Mouse (Mus musculus) right cerebral cortex, adult 18-20 months (tissue): ENCODE measurements around the gene Prrg4.
"Not testable (repeated sequence)": the region's sequence is repeated elsewhere in the genome, so short reads cannot be mapped to it uniquely, and the experiment has no call there.

Source experiments
- DNase-seq: peaks from one replicate; pipeline ENCODE4 v3.0.0; 2022; ENCODE audit warnings: mixed read lengths

Gene Prrg4

GRCm38 (mm10) chr2:104849276-104849990, at the start of gene Prrg4:
TSS of gene Prrg4 (minus strand) at chr2:104849876.
- DNase-seq, result peak; percentile 39

- DNase-seq, result peak; percentile 81
These were observed 38.3 kb upstream of the Prrg4 start for GRCm38 (mm10) chr2:104887882-104888566.

DNA sequence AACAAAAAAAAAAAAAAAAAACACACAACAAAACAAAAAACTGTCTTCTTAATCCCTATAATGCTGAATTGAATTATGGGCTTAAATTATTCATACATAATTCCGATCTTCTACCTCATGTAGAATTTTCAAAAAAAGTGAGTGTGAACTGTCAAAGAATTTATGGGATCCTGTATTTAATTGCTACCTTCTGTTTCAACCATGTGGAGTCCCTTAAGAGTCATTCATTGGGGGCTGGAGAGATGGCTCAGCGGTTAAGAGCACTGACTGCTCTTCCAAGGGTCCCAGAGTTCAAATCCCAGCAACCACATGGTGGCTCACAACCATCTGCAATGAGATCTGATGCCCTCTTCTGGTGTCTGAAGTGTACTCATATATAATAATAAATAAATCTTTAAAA, 37.7 kb upstream of the Prrg4 start:
- not testable (repeated sequence) for DNase-seq

GRCm38 (mm10) chr2:104886109-104886508, 36.4 kb upstream of the Prrg4 start:
- DNase-seq, result no peak

GRCm38 (mm10) chr2:104878794-104879193, 29.1 kb upstream of the Prrg4 start:
- no peak for DNase-seq

- DNase-seq, result no peak
These were observed 19.4 kb upstream of the Prrg4 start for GRCm38 (mm10) chr2:104869101-104869500.

DNA sequence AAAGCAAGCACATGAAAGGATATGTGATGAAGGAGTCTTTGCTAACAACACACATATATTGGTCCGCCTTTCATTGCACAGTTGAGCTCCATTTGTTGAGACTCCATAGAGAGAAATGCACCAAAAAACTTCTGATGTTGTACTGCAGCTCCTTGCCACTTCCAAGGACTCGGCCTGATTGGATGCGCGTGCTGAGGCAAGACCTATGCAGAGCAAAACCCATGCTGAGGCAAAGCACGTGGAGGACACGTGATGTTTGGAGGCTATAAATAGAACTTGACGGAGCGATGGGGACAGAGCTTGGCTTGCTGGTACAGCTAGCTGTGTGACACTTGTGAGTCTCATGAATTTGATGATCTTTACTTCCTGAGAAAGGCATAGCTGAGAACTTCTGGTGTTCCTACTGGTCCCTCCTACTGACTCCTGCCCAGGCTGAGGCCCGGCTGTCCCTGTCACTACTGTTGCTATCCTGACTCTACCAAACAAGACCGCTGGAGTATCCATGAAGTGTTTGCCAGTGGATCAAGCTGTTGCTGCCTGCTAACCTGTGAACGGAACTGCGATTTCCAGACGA, 17.7 kb upstream of the Prrg4 start, which contains the start of gene Ccdc73:
Ccdc73 (plus strand) TSS at position 524 of the 574 bp plus-strand sequence.
- no peak for DNase-seq

GRCm38 (mm10) chr2:104864176-104864860, 14.6 kb upstream of the Prrg4 start:
- DNase-seq, result no peak

- no peak for DNase-seq
These were observed 10.8 kb upstream of the Prrg4 start for GRCm38 (mm10) chr2:104860426-104860825.

DNA sequence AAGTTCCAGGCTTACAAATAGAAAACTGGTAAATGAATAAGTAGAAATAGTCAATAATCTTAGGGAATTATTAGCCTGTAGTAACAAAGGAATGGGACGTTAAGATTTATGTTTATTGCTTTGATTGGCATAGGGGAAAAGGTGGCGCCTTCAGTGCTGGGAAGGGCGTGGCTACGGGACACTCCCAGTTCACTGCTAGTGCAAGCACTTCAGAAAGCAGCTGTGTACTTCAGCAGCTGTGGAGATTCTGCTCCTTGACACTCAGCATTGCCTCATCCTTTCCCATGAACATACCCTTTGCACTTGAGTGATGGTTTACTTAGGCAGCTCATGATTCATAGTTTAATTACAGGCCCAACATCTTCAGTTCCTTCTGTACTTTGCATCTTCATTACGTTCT, 9.4 kb upstream of the Prrg4 start:
- DNase-seq, result no peak

GRCm38 (mm10) chr2:104858083-104858482, 8.4 kb upstream of the Prrg4 start:
- DNase-seq, result not testable (repeated sequence)

GRCm38 (mm10) chr2:104856218-104856617, 6.5 kb upstream of the Prrg4 start:
- DNase-seq, result no peak

GRCm38 (mm10) chr2:104855732-104856131, 6.1 kb upstream of the Prrg4 start:
- no peak for DNase-seq

- DNase-seq, result no peak
These were observed 5.2 kb upstream of the Prrg4 start for GRCm38 (mm10) chr2:104854836-104855235.

DNA sequence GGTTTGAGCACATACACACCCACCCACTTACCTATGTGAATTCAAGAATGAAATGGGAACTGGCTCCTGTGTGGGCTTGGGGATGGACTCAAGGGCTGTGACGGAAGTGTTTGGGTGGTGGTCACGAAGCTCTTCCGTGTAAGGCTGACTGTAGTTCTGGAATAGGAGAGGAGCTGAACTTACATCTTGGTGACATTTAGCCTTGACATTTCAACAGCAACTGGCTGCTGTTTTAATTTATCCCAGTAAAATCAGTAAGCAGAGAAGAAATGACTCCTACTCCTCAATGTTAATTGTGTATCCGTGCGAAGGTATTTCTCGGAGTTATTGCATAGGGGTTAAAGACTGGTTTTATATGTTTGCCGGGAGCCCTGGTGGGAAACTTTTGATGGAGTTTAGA, 2.9 kb upstream of the Prrg4 start:
- no peak for DNase-seq

DNA sequence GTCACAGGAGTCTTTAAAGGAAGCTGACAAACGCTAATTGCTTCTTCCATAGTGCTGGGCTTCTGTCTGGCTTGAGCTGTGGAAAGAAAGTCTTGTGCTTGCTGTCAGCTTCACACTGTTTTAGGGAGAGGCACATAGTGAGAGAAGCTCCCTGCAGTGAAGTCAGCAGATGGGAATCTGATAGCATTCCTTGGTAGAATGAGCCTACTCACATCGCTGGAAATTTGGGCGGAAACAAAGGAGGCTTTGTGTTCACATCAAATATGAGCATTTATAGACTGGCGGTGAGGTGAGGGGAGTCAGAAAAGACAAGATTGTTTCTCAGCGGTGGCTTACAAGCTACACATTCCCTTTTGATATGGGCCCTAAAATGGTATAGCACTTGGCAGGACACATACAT, 2.0 kb upstream of the Prrg4 start:
- no peak for DNase-seq

- no peak for DNase-seq
These were observed 299 bp upstream of the Prrg4 start for GRCm38 (mm10) chr2:104849991-104850359.

DNA sequence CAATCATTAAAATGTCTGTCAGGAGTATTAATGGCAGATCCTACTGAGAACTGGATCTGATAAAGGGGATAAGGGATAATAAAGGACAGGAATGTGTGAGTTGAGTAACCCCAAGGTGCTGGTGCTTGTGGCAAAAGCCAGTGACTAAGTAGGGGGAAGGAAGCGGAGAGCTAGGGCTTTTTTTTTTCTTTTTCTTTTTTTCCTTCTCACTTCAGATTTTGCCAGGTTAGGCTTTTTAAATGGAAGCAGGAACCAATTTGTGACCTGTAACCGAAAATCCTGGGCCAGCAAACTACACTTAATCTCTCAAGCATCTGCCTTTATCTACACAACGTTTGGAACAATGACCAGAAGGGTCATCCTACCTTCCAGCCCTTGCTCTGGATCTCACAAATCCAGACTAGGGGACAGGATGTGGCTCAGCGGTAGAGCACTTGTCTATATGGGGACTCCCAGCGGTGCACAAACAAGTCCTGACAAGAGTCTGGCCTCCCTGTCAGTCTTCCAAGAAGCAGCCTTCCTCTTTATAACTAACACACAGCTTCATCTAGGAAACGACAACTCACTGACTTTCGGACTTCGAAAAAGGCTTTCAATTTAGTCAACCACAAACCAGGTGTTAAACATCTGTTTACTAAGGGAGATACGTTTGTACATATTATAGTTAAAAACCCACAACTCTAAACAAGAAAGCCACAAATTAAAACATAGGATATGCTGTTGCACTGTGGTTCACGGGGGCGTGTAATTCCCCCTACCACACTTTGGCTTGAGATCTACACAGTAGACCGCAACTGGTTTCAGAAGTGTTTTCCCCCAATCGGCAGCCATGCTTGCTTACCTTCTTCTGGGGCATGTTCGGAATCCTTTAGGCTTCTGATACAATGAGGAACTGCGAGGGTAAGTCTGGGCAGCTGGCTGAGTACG, 1.2 kb downstream of the Prrg4 start:
- DNase-seq, result no peak

DNA sequence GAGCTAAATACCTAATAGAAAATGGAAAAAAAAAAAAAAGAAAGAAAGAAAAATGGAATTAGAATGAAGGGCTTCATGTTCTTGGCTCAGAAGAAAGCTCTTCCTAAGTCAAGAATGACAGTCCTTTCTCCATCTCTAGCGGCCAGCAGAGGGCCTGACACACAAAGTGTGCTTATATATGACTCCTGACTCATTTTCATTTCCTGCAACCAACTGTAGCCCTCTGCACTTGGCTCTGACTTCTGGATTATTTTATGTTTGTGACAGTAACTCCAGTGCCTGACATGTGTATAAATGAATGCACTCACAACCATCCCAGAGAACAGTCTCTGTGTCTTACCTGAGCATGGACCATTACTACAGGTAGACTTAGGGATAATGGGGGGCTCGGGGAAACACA, 2.0 kb downstream of the Prrg4 start:
- no peak for DNase-seq

GRCm38 (mm10) chr2:104846638-104847414, 2.9 kb downstream of the Prrg4 start:
- no peak for DNase-seq

DNA sequence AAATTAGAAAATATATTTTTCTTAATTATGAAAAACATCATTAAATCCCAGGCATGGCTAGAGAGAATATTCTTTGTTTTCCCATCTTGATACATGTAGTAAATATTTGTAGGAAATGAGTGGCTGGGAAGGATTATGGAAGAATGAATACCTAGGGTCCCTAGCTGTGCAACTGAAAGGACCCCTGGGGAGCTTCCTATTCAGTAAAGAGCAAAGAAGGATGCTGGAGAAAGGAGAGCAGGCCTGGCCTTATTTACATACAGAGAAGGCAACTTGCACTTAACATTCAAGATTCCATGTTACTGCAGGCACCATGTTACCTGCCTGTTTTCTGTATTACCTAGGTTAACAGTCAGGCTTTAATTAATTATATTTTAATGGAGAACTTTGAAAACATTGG, 7.1 kb downstream of the Prrg4 start:
- DNase-seq, result no peak

DNA sequence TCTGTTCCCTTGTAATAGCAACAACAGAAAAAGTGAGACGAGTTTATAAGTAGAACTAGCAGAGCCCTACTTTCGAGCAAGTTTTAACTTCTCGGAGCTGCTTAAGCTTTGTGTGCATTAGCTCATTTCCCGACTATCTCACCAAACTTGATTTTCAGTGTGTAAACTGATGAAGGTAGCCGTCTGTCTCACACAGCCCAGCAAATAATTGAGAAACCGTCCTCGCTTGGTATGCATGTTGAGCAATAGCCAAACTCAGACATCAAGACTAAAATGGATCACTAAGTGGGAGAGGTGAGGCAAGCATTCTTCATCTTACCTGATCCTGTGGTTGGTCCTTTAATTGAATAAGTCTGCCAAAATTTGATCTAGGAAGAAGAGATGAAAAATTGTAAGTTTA, 7.9 kb downstream of the Prrg4 start:
- DNase-seq, result no peak
